Mouse (Mus musculus) thymus, adult 2 months (tissue): ENCODE measurements around the gene Kantr.

Source experiments
- CTCF ChIP-seq: fragments of 200-500 bp; IDR thresholded peaks from 2 replicates; pipeline ENCODE4 v1.5.1; 2012; ENCODE audit warnings: mild to moderate bottlenecking, control low read depth, low read length, moderate library complexity, borderline replicate concordance; ENCODE audit not compliant: control insufficient read depth, poor library complexity, insufficient read depth; ENCODE audit errors: extremely low read depth
- POLR2A ChIP-seq: fragments of 200-500 bp; IDR thresholded peaks from 2 replicates; pipeline ENCODE4 v1.6.1; 2012; ENCODE audit warnings: mild to moderate bottlenecking, low read length, control low read depth, moderate library complexity; ENCODE audit not compliant: control insufficient read depth, poor library complexity, insufficient read depth; ENCODE audit errors: extremely low read depth

DNA sequence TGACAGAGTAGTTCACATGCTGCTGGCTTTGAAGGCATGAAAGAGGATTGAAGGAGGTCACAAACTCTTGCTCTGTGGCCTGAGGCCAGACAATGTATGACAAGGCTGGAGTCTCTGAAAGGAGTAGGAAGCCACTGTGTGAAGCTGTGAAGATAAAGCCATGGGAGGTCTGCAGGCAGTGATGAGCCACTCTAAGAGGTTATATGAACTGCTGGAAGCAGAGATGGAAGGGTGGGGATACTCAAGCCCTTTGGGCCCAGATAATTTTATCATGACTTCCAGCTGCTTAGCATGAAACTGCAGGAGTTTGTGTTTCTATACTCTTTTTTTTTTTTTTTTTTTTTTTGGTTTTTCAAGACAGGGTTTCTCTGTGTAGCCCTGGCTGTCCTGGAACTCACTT is 19.9 kb downstream of the Kantr start:
- TF ChIP-seq POLR2A (no peak), CTCF (no peak)
